Mouse (Mus musculus): ENCODE results near the gene Agpat1.

- no peak for TF ChIP-seq CTCF (conservative IDR thresholded peaks at IDR 0.05 in 1 of 2, IDR thresholded peaks at IDR 0.05 in 1 of 2; ENCODE audit: low read depth in 2 of 2, low read length in 2 of 2)
- no peak for TF ChIP-seq MAX (IDR thresholded peaks at IDR 0.05; ENCODE audit: low read length)
- TF ChIP-seq ZC3H11A (IDR thresholded peaks at IDR 0.05; ENCODE audit: low read depth, low read length): no peak
- TF ChIP-seq USF1 (IDR thresholded peaks at IDR 0.05; ENCODE audit: low read depth, low read length): no peak
- no peak for TF ChIP-seq HCFC1 (IDR thresholded peaks at IDR 0.05; ENCODE audit: low read depth, low read length)
- no peak for TF ChIP-seq E2F4 (IDR thresholded peaks at IDR 0.05; ENCODE audit: insufficient replicate concordance, low read depth, low read length)
- no peak for TF ChIP-seq ELF1 (IDR thresholded peaks at IDR 0.05; ENCODE audit: low read depth, low read length)
- TF ChIP-seq BHLHE40 (IDR thresholded peaks at IDR 0.05; ENCODE audit: low read depth, low read length): no peak
- no peak for TF ChIP-seq POLR2A (IDR thresholded peaks at IDR 0.05; ENCODE audit: low read depth, low read length)
- no peak for TF ChIP-seq EP300 (IDR thresholded peaks at IDR 0.05; ENCODE audit: low read length)
Observed at GRCm38 (mm10) chr17:34629796-34630603, 25.9 kb downstream of the Agpat1 start.
